Mouse (Mus musculus): Measurements from ENCODE around the gene Gdf7.
A peak's percentile ranks its signal among the peaks of the same experiment; 100 is the strongest.

The Gdf7 gene

GRCm38 (mm10) chr12:8327675-8328053, 25.9 kb upstream of the Gdf7 start:
- DNase-seq (ENCODE audit: inconsistent ontology term): no peak

GRCm38 (mm10) chr12:8326825-8327674, 25.3 kb upstream of the Gdf7 start:
- DNase-seq (ENCODE audit: inconsistent ontology term): peak; percentile 93

DNA sequence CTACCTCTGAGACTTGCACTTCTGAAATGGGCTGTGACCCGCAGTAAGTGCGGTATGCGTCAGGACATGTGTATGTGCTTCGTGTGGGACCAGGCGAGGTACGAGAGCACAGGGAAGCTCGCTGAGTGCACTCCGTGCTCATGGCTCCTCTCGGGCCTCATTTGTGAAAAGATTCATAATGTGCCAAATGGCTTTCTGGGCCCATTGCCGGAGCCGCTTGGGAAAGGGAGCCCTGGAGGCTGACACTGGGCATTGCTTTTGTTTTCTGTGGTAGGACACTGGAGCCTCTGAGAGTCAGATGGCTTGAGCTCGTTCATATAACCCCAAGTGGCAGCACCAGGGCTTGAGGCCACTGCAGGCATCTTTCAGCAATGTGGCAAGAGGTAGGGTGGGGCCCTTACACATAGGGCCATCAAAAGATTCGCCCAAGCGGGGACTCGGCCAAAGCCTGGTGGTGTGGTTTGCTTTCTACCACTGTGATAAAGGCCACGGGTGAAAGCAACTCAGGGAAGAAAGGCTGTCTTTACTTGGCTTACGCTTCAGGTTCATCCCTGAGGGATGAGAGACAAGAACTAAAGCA, 24.3 kb upstream of the Gdf7 start:
- peak; percentile 63 for DNase-seq (ENCODE audit: inconsistent ontology term)

DNA sequence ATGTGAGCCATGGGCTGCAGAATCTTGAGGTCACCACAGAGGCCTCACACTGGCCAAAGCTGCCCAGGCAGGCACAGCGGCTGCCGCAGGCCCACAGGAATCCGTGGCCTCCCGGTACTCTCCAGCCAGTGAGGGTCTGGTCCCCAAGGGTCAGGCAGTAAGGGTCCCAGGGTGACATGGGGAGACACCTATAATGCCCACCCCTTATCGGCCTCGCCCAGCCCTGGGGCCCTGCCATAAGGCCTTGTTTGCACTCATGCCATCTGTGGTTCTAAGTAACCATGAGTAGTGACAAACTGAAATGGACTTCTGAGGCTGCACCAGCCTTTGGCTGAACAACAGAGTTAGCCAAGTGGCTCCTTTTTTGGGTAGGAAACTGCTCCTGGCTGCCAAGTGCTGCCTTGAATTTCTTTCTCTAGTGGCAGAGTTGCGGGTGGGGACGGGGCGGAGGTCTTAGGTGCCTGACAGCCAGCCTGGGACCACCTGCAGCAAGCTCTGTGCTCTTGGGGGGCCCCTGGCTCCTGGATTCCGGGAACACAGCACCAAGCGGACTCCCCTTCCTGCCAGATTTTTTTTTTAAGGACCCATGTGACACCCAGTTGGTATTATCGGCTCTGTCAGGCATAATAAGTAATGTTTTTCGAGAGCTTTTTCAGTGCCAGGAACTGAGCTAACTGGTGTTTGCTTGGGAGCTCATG, 23.6 kb upstream of the Gdf7 start:
- DNase-seq (ENCODE audit: inconsistent ontology term): no peak

DNA sequence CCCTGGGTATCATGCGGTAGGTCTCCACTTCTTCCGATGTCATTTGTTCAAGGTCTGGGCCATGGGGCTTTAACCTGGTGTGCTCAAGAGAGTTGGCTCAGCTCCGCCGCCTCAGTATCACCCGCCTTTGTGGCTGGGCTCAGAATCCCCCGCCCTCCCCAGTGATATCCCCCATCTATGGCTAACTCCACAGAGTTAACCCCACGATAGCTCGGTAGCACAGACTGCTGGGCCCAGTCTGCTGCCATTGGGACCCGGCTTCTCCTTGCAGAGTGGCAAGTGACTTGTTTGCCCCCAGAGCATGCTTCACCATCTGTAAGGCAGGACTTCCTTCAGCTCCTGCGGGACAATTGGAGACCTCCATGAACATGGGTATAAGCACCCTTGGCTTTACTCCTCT, 22.3 kb upstream of the Gdf7 start:
- DNase-seq (ENCODE audit: inconsistent ontology term): no peak

DNA sequence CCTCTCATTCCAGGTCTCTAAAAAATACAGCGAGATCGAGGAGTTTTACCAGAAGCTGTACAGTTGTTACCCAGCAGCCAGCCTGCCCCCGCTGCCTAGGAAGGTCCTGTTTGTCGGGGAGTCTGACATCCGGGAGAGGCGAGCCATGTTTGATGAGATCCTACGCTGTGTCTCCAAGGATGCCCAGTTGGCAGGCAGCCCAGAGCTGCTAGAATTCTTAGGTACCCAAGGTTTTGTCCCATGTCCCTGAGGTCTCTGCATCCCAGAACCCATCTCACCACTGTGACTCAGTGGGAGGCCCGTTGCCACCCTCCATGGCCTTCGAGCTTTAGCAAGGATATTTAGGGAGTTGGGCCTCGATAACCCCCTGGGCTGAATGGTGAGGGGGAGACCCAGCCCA, 19.8 kb upstream of the Gdf7 start:
- DNase-seq (ENCODE audit: inconsistent ontology term): no peak

GRCm38 (mm10) chr12:8320084-8320713, 18.4 kb upstream of the Gdf7 start:
- DNase-seq (ENCODE audit: inconsistent ontology term): peak; percentile 52

DNA sequence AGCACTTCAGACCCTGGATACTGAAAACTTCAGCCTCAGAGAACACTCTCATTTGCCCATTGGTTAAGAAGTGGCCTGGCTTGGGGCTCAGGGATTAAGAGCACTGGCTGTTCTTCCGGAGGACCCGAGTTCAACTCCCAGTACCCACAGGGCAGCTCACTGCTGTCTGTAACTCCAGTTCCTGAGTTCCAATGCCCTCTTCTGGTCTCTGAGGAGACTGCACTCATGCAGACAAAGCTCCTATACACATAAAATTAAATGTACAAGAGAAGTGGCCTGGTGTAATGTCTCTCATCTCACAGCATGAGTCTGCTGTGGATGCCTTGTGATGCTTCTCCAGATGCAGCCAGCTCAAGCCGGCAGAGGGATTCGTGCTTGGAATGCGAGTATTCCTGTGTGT, 14.8 kb upstream of the Gdf7 start:
- no peak for DNase-seq (ENCODE audit: inconsistent ontology term)

GRCm38 (mm10) chr12:8313773-8314172, 12.0 kb upstream of the Gdf7 start:
- DNase-seq (ENCODE audit: inconsistent ontology term): no peak

- DNase-seq (ENCODE audit: inconsistent ontology term): peak; percentile 89
Observed at GRCm38 (mm10) chr12:8313270-8313771, 11.6 kb upstream of the Gdf7 start, which contains the start of gene Hs1bp3. Hs1bp3 (plus strand) TSS chr12:8313432.

DNA sequence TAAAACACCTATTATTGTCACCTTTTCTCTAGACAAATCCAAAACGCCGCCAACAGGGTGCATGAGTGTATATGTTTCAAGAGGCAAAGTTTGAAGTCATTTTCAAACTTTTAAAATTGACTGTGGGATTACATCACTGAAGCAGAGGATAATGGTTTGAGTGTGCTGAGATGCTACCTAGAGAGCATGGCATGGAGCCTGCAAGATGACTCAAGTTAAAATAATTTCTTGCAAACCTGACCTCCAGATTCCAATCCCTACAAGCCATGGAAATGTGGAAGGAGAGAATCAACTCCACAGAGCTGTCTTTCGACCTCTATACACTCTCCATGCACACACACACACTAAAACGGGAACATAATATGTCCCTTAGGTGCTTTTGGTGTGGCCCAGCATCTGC, 10.5 kb upstream of the Gdf7 start:
- DNase-seq (ENCODE audit: inconsistent ontology term): no peak

- DNase-seq (ENCODE audit: inconsistent ontology term): no peak
Observed at GRCm38 (mm10) chr12:8310992-8311391, 9.2 kb upstream of the Gdf7 start.

- DNase-seq (ENCODE audit: inconsistent ontology term): no peak
Observed at GRCm38 (mm10) chr12:8306910-8307309, 5.2 kb upstream of the Gdf7 start.

DNA sequence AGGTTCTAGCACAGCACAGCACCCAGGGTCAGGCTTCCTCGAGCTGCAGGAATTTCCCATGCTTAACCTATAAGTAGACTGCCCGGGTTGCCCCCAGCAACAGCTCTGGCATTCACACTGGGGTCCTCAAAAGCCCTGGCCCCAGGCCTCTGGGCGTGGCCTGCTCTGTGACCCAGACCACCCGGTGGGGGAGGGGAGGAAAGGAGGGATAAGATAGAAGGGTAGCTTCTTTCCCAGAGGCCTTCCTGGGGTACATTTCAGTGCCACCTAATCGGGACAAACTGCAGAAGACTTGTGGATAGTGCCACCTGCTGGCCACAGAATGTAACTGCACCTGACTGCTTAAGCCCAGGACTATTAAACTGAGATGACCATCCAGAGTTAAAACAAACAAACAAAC, 4.7 kb upstream of the Gdf7 start:
- DNase-seq (ENCODE audit: inconsistent ontology term): no peak

DNA sequence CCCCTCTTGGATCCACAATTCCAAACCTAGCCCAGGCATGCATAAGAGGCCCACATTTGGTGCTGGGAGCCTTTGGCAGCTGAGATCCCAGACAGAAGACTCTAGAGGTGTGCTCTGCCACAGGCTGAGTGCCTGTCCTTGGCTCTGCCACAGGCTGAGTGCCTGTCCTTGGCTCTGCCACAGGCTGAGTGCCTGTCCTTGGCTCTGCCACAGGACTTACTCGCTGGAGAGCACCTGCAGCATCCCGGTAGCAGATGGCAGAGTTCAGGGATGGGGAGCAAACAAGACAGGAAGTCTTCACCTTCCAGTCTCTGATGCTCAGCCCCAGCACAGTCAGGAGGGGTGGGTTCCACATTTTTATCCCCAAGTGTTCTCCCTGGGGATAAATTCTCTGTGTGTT, 3.5 kb upstream of the Gdf7 start:
- DNase-seq (ENCODE audit: inconsistent ontology term): no peak

GRCm38 (mm10) chr12:8301011-8301814, 541 bp downstream of the Gdf7 start:
- no peak for DNase-seq (ENCODE audit: inconsistent ontology term)

DNA sequence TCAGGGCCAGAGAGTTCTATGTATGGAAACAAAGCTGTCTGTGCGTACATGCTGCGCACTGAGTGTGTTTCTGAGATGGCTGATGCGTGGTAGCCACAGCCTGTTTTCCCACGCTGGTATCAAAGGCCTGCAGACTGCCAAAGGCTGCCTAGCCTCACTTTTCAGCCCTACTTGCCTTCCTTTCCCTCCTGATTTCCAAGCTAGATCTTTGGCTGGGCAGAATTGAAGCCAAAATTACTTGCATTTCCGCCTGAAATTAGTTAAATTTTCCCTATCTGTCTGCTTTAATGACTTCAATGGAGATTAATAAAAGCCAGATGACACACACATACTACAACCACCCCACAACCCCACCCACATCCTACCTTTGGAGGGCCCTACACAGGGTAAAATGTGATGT, 1.2 kb downstream of the Gdf7 start:
- DNase-seq (ENCODE audit: inconsistent ontology term): no peak

DNA sequence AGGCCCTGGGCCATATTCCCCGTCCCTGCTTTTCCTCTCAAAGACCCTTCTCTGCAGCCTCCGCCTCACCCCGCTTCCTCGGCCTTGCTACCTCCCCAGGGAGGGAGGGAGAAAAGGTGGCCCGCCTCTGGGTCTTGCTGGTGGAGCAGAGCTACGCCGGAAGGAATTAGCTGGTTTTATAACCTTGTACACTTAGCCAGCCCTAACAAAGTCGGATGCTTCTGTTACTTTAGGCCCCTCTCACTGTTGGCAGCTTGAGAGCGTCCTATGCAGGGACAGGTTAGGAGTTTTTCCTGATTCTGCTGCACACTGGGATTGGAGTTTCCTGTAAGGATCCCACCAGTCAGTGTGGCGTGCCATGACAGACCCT, 1.7 kb downstream of the Gdf7 start:
- no peak for DNase-seq (ENCODE audit: inconsistent ontology term)

DNA sequence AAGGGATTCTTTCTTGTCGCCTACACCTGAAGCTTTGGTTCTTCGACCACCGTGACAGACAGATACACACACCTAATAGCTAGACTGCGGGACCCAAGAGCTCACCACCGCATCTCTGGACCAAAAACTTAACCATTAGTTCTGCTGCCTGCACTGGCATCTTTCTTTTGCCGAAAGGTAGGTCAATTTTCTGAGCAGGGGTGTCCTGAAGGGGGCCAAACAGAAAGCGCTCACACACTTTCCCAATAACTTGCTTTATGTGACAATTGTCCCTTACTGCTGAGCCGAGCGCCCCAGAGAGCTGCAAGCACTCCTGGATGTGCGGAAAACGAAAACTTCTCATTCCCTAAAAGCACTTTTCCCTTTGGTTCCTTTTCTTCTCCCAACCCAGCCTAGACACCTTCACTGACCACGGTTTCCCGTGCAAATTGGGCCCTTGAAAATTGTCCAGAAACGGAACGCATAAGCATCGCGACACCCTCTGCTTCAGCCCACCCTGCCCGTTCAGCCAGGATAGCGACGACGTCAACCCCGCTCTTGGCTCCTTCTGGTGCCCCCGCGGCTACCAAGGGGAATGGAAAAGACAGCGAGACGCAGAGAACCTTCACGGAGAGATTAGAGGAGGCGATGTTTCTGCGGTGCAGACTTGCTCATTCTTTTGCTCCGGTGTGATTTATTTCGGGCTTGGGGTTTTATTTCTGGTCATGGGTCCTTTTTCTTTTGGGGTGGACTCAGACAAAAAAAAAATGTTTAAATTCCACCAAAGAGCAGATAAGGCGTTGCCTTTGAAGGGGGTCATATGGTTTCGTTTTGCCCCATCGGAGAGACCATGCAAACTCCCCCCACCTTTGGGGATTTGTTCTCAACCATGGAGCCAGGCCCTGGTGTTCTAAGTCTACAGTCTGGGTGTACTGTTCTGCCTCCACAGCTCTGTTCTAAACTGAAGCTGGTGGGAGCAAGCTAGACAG, 2.3 kb downstream of the Gdf7 start:
- DNase-seq (ENCODE audit: inconsistent ontology term): no peak
